Mouse (Mus musculus) megakaryocyte progenitor cell, adult 5-6 weeks (primary cell): ENCODE measurements at regions not wholly inside any gene's neighbourhood (a gene's known extent, or its start where the extent isn't known, plus 50 kb on each side); places are given as distances from the start of the nearest gene placed in this dataset.

Experiments
- ATAC-seq: replicated peaks from 2 replicates; pipeline ENCODE4 v1.8.0; 2016; ENCODE audit warnings: mild to moderate bottlenecking, moderate TSS enrichment, inconsistent platforms; ENCODE audit not compliant: poor library complexity

- ATAC-seq = no peak
Measured at GRCm38 (mm10) chr19:28732998-28733397, 53.1 kb upstream of the Glis3 start.

GRCm38 (mm10) chr19:28733781-28734180 lies 53.9 kb upstream of the Glis3 start:
- ATAC-seq = no peak

GRCm38 (mm10) chr19:28743176-28743793 lies 63.4 kb upstream of the Glis3 start:
- no peak for ATAC-seq

GRCm38 (mm10) chr19:28745105-28745504 lies 65.2 kb upstream of the Glis3 start:
- no peak for ATAC-seq

GRCm38 (mm10) chr19:28745534-28745933 lies 65.7 kb upstream of the Glis3 start:
- no peak for ATAC-seq

- no peak for ATAC-seq
Measured at GRCm38 (mm10) chr19:28751091-28751490, 71.2 kb upstream of the Glis3 start.

- peak; percentile 48; the same call in 1 of the 2 replicates for ATAC-seq
Measured at GRCm38 (mm10) chr19:28758854-28759253, 76.0 kb upstream of the Slc1a1 start.

- no peak for ATAC-seq
Measured at GRCm38 (mm10) chr19:28764795-28765360, 70.0 kb upstream of the Slc1a1 start.

GRCm38 (mm10) chr19:28768218-28768617 lies 66.6 kb upstream of the Slc1a1 start:
- no peak for ATAC-seq

GRCm38 (mm10) chr19:28770419-28770818 lies 64.4 kb upstream of the Slc1a1 start:
- peak; percentile 48; the same call in 1 of the 2 replicates for ATAC-seq

- ATAC-seq = no peak
Measured at GRCm38 (mm10) chr19:28771836-28772235, 63.0 kb upstream of the Slc1a1 start.

- 0 out of 2 replicates have a peak, but pooled peaks have one; percentile 31 for ATAC-seq
Measured at GRCm38 (mm10) chr19:28772840-28773570, 61.8 kb upstream of the Slc1a1 start.

- no peak for ATAC-seq
Measured at GRCm38 (mm10) chr19:28776868-28777267, 58.0 kb upstream of the Slc1a1 start.

GRCm38 (mm10) chr19:28777674-28778073 lies 57.2 kb upstream of the Slc1a1 start:
- ATAC-seq = no peak

- no peak for ATAC-seq
Measured at GRCm38 (mm10) chr19:28778386-28778785, 56.5 kb upstream of the Slc1a1 start.

- no peak for ATAC-seq
Measured at GRCm38 (mm10) chr19:28781971-28782370, 52.9 kb upstream of the Slc1a1 start.
